7 mouse cellular contexts compared by ENCODE assay signal in the genomic region with DNA sequence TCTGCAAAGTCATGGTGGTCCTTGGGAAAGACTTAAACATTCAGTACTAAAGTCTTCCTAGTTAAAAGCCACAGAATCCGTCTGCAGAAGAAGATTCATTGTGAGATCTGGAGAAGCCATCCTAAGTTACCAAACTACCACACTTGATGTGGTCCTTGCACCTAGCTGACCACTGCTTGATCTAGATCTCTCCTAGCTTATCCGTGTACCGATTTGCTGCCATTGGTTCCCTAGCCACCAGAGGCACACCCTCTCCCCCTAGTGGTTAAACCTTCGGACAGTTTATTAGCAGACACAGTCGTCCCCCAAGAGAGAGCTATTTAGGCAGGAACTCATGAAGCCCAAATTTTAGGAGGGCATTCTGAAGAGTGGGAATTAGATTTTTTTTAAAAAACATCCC. TPM values are rescaled to one million over a fixed set of nuclear protein-coding genes. Genes with fewer than 3 reads are reported as not detected.
DNase-seq lines count a peak whose midpoint lies in the region; ATAC-seq and TF ChIP-seq lines count a peak whose summit lies in the region.

No protein-coding gene starts in this region.

- DNase-seq in Muller cell, postnatal 12 days (ENCODE audit: inconsistent ontology term), result peak; percentile 74
- DNase-seq in c-Kit-positive CD71-negative TER-119-negative erythroid progenitor cells, embryonic 14.5 days (ENCODE audit: low read depth), result peak; percentile 78
- DNase-seq in forebrain, postnatal 0 days, result peak; percentile 50
- DNase-seq in layer of hippocampus, adult 18-20 months (ENCODE audit: low spot score in 2 of 2), result peak; percentile 19 to 78
- DNase-seq in lung, adult 2 months, result peak; percentile 30

- H3K4me3 ChIP-seq in forebrain, postnatal 0 days (ENCODE audit: low read depth, low read length), result no peak overlapping the region
- peak overlapping the region; percentile 32 for H3K4me3 ChIP-seq in lung, adult 2 months (replicated peaks; ENCODE audit: extremely low read depth, low read depth, low read length)
- no peak overlapping the region for H3K4me3 ChIP-seq in neural tube, embryonic 14.5 days (ENCODE audit: low read depth, low read length)

- TF ChIP-seq CTCF in forebrain, postnatal 0 days (IDR thresholded peaks at IDR 0.05; ENCODE audit: low read depth), result peak; percentile 79
- peak; percentile 78 for TF ChIP-seq CTCF in lung, adult 2 months (IDR thresholded peaks at IDR 0.05; ENCODE audit: insufficient read depth, low read length)

- no peaks in the 10 kb centered on the region; the same call in 1 of the 2 replicates for H3K4me1 ChIP-seq in forebrain, postnatal 0 days (ENCODE audit: insufficient read depth)
- H3K4me1 ChIP-seq in lung, adult 2 months (ENCODE audit: control insufficient read depth, insufficient read depth, low read length), result peaks cover 2% of the 10 kb centered on the region
- no peaks in the 10 kb centered on the region for H3K4me1 ChIP-seq in neural tube, embryonic 14.5 days (ENCODE audit: control insufficient read depth, insufficient read depth, low read length)

- H3K4me2 ChIP-seq in forebrain, postnatal 0 days (ENCODE audit: low read depth), result 0 out of 2 replicates have a peak overlapping the region, but pooled peaks have one; percentile 3
- 0 out of 2 replicates have a peak overlapping the region, but pooled peaks have one; percentile 7 for H3K4me2 ChIP-seq in neural tube, embryonic 14.5 days (ENCODE audit: low read depth, low read length)

- ATAC-seq in forebrain, postnatal 0 days, result no peak
- ATAC-seq in hematopoietic stem cell, adult 5-6 weeks (replicated peaks in 1 of 2; ENCODE audit: insufficient read depth in 1 of 2, low FRiP score in 2 of 2, low TSS enrichment in 1 of 2, low read depth in 1 of 2, poor library complexity in 2 of 2, severe bottlenecking in 2 of 2), result peak; percentile 79 to 80
- no peak; the same call in 1 of the 2 replicates for ATAC-seq in neural tube, embryonic 14.5 days (ENCODE audit: low read depth)

- no peaks in the 10 kb centered on the region for H3K9me3 ChIP-seq in forebrain, postnatal 0 days (ENCODE audit: low read length)
- H3K9me3 ChIP-seq in neural tube, embryonic 14.5 days (ENCODE audit: control insufficient read depth, low read length), result no peaks in the 10 kb centered on the region

- 0% methylated on average over 5 of the region's 5 CpGs for WGBS in forebrain, postnatal 0 days
- WGBS in lung, adult 2 months, result under 1% methylated on average over 5 of the region's 5 CpGs
- WGBS in neural tube, embryonic 14.5 days, result under 1% methylated on average over 5 of the region's 5 CpGs

- H3K27me3 ChIP-seq in forebrain, postnatal 0 days (ENCODE audit: insufficient read depth, low read length), result no peaks in the 10 kb centered on the region; the same call in 1 of the 2 replicates
- H3K27me3 ChIP-seq in neural tube, embryonic 14.5 days (ENCODE audit: control insufficient read depth, insufficient read depth, low read length), result no peaks in the 10 kb centered on the region

- no peak overlapping the region for H3K9ac ChIP-seq in forebrain, postnatal 0 days
- H3K9ac ChIP-seq in neural tube, embryonic 14.5 days (replicated peaks; ENCODE audit: low read depth, low read length), result no peak overlapping the region

- no peaks in the 10 kb centered on the region for H3K36me3 ChIP-seq in forebrain, postnatal 0 days (ENCODE audit: insufficient read depth)
- no peaks in the 10 kb centered on the region for H3K36me3 ChIP-seq in neural tube, embryonic 14.5 days (ENCODE audit: control insufficient read depth, insufficient read depth, low read length)

- no peak overlapping the region for H3K27ac ChIP-seq in forebrain, postnatal 0 days (ENCODE audit: low read depth, low read length)
- H3K27ac ChIP-seq in neural tube, embryonic 14.5 days (ENCODE audit: low read depth, low read length), result no peak overlapping the region

- no peak for TF ChIP-seq POLR2A in lung, adult 2 months (IDR thresholded peaks at IDR 0.05; ENCODE audit: borderline replicate concordance, extremely low read depth, low read depth, low read length)

RNA-seq across cellular contexts. Expression of a gene that starts 1.9 kb away (rescaled TPM):
- 6.5 and 7.3 TPM in 2 replicates for total RNA-seq in forebrain, postnatal 0 days (2014; rRNA removed)
- 0.72 and 1.8 TPM in 2 replicates for polyA plus RNA-seq in forebrain, postnatal 0 days (2015; fragmentation: Nextera tagmentation; extraction: Ambion mirVana)
- 56.7 and 64.6 TPM in 2 replicates for total RNA-seq in hematopoietic stem cell, adult 5-6 weeks (2017)
- total RNA-seq in layer of hippocampus, adult 18-20 months (2021), result 1 to 10 TPM; 8.1 to 9.3 TPM
- 0.80 and 1.5 TPM in 2 replicates for polyA plus RNA-seq in lung, adult 2 months (2012; rRNA removed)
- 4.8 and 6.0 TPM in 2 replicates for polyA plus RNA-seq in neural tube, embryonic 14.5 days (2014; fragmentation: Nextera tagmentation; extraction: Ambion mirVana)

Comparison
In these comparisons a context has a peak if more than half of its experiments do, and no peak if none do; other contexts are left out.
1. ATAC-seq: peak in hematopoietic stem cell, adult 5-6 weeks (2 of 2); none in forebrain, postnatal 0 days (single experiment) and neural tube, embryonic 14.5 days (single experiment).
2. Peak in every context shown above with its lines, with median percentiles within 50 percentile points of each other: DNase-seq.